Mouse (Mus musculus) gastrocnemius, adult 2 months (tissue): Measurements from ENCODE around the gene Glod4. TPM values are rescaled to one million over a fixed set of nuclear protein-coding genes. Genes with fewer than 3 reads are reported as not detected.
A peak's percentile ranks its signal among the peaks of the same experiment; 100 is the strongest.

ENCODE experiments used
- DNase-seq: peaks from one replicate; pipeline ENCODE4 v3.0.0; 2022
- H3K27ac ChIP-seq: fragments of 200-600 bp; 2 replicates; pipeline ENCODE4 v1.8.1; 2022; ENCODE audit warnings: mild to moderate bottlenecking
- H3K4me3 ChIP-seq: fragments of 200-600 bp; 2 replicates; pipeline ENCODE4 v1.8.1; 2022; ENCODE audit warnings: mild to moderate bottlenecking, moderate library complexity
- CTCF ChIP-seq: fragments of 200-600 bp; IDR thresholded peaks from 2 replicates; pipeline ENCODE4 v1.8.1; 2022; ENCODE audit warnings: antibody characterized with exemption, mild to moderate bottlenecking, moderate library complexity
- intact Hi-C: fragments of 180-260 bp; cut with DNase I; formaldehyde crosslinking; loops from one replicate; pipeline ENCODE4 v1.15.1; 2025
- total RNA-seq, 2 experiments: library from RNA; stranded (reverse); gene quantifications; 2 replicates each; pipeline ENCODE4 v1.2.3; 2021

Gene Glod4
- total RNA-seq, 2 experiments from 2014 or later, result 21.9 to 24.2 TPM

DNA sequence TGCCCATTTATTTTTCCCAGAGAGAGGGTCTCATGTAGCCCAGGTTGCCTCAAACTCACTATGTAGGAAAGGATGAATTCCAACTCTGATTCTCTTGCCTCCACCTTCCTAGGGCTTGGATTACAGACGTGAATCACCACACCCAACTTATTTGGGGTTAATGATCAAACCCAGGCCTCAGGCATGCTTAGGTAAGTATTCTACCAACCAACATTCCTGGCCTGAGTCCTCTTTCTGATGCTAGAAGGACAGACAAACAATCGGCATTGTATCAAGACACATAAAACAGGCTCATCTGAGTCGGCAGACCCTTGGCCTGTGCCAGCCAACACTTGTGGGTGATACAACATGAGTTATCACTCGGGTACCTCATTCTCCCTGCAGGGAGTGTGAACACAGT lies 122.4 kb downstream of the Glod4 start:
- TF ChIP-seq CTCF, result no peak
- DNase-seq, result no peak
- H3K27ac ChIP-seq, result peak overlapping the region; percentile 79
- intact Hi-C loops, result no loop called here
- H3K4me3 ChIP-seq, result no peak overlapping the region

GRCm38 (mm10) chr11:76120407-76120901 lies 123.1 kb downstream of the Glod4 start:
- no peak for DNase-seq
- Histone ChIP-seq H3K4me3 (no peak overlapping the region), H3K27ac (peak overlapping the region; percentile 79)
- intact Hi-C loops, result no loop called here
- no peak for TF ChIP-seq CTCF

GRCm38 (mm10) chr11:76110416-76110815 lies 133.1 kb downstream of the Glod4 start:
- no peak overlapping the region for H3K4me3 ChIP-seq
- no peak overlapping the region for H3K27ac ChIP-seq
- TF ChIP-seq CTCF, result no peak
- DNase-seq, result no peak
- intact Hi-C loops, result no loop called here

- peak; percentile 66 for DNase-seq
- TF ChIP-seq CTCF, result no peak
- H3K27ac ChIP-seq, result peak overlapping the region; percentile 56
- no peak overlapping the region for H3K4me3 ChIP-seq
- intact Hi-C loops, result no loop called here
These were observed 136.7 kb downstream of the Glod4 start for GRCm38 (mm10) chr11:76106551-76107496.

- no peak for TF ChIP-seq CTCF
- Histone ChIP-seq H3K4me3 (0 out of 2 replicates have a peak overlapping the region, but pooled peaks have one; percentile 30), H3K27ac (peak overlapping the region; percentile 80)
- intact Hi-C loops, result loop anchor here (5.0 kb wide), 1 partner anchor 46 kb away; no protein-coding TSS in a partner anchor
- no peak for DNase-seq
These were observed 142.4 kb downstream of the Glod4 start for GRCm38 (mm10) chr11:76101154-76101553.

GRCm38 (mm10) chr11:76099193-76099975 lies 144.1 kb downstream of the Glod4 start:
- H3K27ac ChIP-seq, result peak overlapping the region; percentile 80
- H3K4me3 ChIP-seq, result peak overlapping the region; percentile 19
- no peak for DNase-seq
- intact Hi-C loops, result no loop called here
- TF ChIP-seq CTCF, result no peak

- no peak for DNase-seq
- intact Hi-C loops, result no loop called here
- H3K27ac ChIP-seq, result no peak overlapping the region
- TF ChIP-seq CTCF, result peak; percentile 32; the same call in 1 of the 2 replicates
- H3K4me3 ChIP-seq, result no peak overlapping the region
These were observed 149.9 kb downstream of the Glod4 start for GRCm38 (mm10) chr11:76093610-76094009.

DNA sequence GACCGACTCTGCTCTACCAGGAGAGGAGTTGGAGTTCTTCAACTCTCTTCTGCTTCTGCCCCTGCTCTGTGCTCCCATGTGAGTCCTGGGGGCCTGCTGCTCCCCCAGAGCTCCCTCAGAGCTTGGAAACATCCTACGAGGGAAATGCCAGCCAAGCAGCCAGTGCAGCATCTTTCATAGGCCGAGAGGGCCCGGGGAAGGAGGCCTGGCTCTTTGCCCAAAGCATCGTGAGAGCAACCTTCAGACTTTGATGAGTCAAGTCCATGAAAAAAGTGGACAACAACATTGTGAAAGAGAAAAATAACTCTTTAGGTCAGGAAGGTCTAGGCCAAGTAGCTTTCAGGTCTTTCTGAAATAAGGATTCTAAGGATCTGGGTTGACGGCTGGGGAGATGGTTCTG lies 153.7 kb downstream of the Glod4 start:
- intact Hi-C loops, result loop anchor here (5.0 kb wide), 1 partner anchor 128 kb away; the partner anchor contains the start of genes Dbil5 and Gemin4
- no peak overlapping the region for H3K4me3 ChIP-seq
- no peak overlapping the region for H3K27ac ChIP-seq
- TF ChIP-seq CTCF, result no peak
- DNase-seq, result no peak

DNA sequence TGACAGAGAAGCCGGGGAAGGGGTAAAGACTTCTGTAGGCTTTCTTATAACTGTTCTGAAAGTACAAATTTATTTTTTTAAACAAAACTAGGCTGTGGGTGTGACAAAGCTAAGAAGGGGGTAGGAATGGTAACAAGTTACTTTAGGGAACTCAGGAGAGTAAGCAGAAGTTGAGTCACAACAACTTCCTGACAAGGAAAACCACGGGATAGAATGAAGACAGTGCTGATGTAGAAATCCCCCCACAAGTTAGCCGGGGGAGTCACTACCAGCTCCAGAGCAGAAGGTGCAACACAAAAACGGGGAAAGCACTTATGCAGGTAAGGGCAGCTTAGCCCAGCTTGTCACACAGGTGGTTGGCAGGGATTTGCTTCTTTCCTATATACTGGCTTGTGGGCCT lies 155.0 kb downstream of the Glod4 start:
- TF ChIP-seq CTCF, result no peak
- Histone ChIP-seq H3K4me3 (no peak overlapping the region), H3K27ac (no peak overlapping the region)
- intact Hi-C loops, result loop anchor here (5.0 kb wide), 1 partner anchor 129 kb away; the partner anchor contains the start of genes Dbil5 and Gemin4
- DNase-seq, result no peak

GRCm38 (mm10) chr11:76085898-76086591 lies 157.5 kb downstream of the Glod4 start:
- Histone ChIP-seq H3K4me3 (no peak overlapping the region), H3K27ac (no peak overlapping the region)
- intact Hi-C loops, result loop anchor here (1.0 to 5.0 kb wide), 2 partner anchors 81 to 131 kb away; partner anchors contain the start of genes Dbil5 and Gemin4
- peak; percentile 90 for TF ChIP-seq CTCF
- peak; percentile 59 for DNase-seq

- intact Hi-C loops, result loop anchor here (5.0 kb wide), 2 partner anchors 43 to 132 kb away; partner anchors contain the start of genes Dbil5 and Gemin4
- Histone ChIP-seq H3K4me3 (no peak overlapping the region), H3K27ac (no peak overlapping the region)
- TF ChIP-seq CTCF, result no peak
- DNase-seq, result no peak
These were observed 158.6 kb downstream of the Glod4 start for GRCm38 (mm10) chr11:76084943-76085342.

DNA sequence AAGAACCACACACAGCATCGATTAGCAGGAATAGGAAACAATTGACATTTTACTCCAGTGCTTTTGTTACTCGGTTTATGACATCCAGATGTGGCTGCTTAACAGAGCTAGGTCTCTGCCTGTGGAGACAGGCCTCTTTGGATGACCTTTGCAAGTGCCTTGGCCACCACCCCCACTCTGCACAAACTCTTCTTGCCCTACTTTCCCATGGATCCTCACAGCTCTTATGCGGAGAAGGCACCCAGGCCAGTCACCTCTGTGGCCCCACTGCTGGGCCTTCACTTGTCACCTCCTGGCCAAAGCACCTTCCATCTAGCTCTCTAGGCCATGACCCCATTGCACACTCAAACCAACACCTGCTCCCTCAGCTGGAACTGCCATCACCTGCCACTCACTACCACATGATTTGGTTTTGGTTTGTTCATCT lies 159.6 kb downstream of the Glod4 start:
- peak; percentile 15 for DNase-seq
- no peak for TF ChIP-seq CTCF
- intact Hi-C loops, result loop anchor here (5.0 kb wide), 1 partner anchor 42 kb away; no protein-coding TSS in a partner anchor
- no peak overlapping the region for H3K4me3 ChIP-seq
- no peak overlapping the region for H3K27ac ChIP-seq
